Mouse (Mus musculus): ENCODE results near the gene Acsbg1. TPM values are rescaled to one million over a fixed set of nuclear protein-coding genes. Genes with fewer than 3 reads are reported as not detected.

The Acsbg1 gene
- total RNA-seq (2023), result under 1 TPM; 0.17 to 0.39 TPM

DNA sequence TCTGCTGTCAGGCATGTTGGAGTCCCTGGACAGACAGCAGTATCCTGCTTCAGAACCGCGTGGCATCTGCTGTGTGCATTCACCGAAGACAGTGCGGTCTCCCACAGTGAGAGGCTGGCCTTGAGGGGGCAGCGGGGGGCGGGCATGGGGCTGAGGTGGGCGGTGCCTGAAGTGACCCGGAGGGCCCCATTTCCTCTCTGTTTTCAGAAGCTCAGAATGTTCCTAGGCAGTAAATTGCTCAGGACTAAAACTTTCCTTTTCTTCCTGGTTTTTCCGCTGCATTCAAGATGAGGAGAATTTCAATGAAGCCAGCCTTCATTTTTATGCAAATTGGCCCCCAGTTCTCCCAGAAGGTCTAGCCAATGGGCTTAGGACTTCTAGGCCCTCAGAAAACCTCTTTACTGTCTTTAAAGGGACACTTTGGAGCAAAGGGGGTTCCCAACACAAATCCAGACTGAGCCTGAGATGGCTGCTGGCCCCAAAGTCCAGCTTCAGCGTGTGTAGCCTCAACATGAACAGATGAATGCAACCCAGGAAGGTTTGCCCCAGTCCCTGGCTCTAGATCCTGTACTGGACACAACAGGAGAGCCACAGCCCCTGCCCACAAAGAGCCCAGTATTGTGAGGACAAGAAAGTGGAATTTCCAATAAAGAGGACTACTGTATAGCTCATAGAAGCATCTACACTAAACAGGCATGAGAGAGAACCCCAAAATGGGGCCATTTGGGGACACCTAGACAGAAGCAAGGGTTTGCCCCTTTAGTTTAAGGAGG is at the start of gene Acsbg1:
Gene Acsbg1, minus strand, starts transcription at position 266 of the 773 bp plus-strand sequence.

DNA sequence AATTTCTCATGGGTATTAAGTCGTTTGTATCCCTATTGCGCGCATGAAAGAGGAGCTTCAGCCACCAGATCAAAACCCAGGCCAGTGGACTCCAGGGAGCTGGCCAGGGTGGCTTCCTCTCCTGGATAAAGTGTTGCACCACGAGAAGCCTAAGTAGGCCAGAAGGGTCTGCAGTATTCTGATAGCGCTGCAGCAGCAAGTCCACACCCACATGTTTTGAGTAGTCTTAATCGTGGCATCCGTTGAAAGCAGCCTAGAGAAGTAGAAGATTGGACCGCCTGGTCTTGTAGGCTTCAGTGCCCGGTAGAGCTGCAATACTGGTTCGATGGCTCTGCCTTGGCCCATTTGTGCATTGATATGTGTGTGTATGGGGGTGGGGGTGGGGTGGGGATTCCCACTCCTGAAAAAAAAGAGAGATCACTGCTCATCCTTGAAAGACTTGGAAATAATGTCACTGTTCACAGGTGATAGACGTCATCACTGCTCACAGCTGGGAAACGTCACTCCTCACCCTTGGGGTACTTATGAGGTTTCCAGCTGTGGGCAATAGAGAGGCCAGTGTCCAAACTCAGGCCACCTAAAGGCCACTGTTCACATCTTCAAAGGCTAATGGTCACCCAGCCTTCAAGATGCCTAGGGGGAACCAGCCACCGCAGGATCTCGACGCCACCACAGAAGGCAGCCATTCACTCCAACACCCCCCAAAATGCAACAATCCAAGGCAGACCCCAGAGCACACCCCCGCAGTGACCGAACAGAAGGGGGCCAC is 36.8 kb upstream of the Acsbg1 start, which contains the start of gene Dnaja4:
Gene Dnaja4, plus strand, starts transcription at position 556 of the 769 bp plus-strand sequence.

DNA sequence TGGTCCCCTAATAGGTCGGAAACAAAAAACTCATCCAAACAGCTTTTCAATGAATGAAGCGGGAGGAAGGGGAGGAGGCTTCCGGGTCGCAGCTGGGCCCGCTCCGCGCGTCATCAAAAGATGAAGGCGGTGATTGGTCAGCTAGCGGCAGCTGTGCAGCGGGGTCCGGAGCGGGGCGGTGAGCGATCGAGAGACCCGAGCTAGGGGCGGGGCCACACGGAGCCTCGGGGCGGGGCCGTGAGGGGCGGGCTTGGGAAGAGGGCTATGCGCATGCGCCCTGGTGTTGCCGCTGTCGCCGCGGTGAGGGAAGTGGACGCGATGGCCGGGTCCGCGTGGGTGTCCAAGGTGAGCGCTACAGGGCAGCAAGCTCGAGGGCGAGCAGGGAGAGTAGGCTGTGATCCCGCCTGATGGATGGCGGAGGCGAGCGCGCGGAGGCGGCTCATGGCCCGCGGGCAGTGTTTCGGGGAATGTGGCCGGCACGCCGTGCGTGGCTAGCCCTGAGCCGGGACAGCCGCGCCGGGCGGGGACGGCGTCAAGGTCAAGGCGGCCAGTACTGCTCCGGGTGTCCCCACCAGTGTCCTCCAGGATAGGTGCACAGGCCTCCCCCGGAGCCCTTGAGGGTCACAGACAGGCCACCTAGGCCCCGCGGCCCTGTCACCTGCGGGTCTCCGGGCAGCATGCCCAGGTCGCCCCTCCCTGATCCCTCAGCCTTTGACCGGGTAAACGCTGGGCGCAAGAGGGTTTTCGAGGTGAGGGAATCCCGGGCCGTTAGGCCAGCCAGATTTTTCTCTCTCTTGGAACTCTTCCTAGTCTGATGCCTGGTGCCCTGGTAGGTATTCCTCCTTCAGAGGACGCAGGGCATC is 75.2 kb downstream of the Acsbg1 start, which contains the start of gene Idh3a:
Gene Idh3a, plus strand, starts transcription at position 136 of the 863 bp plus-strand sequence.

DNA sequence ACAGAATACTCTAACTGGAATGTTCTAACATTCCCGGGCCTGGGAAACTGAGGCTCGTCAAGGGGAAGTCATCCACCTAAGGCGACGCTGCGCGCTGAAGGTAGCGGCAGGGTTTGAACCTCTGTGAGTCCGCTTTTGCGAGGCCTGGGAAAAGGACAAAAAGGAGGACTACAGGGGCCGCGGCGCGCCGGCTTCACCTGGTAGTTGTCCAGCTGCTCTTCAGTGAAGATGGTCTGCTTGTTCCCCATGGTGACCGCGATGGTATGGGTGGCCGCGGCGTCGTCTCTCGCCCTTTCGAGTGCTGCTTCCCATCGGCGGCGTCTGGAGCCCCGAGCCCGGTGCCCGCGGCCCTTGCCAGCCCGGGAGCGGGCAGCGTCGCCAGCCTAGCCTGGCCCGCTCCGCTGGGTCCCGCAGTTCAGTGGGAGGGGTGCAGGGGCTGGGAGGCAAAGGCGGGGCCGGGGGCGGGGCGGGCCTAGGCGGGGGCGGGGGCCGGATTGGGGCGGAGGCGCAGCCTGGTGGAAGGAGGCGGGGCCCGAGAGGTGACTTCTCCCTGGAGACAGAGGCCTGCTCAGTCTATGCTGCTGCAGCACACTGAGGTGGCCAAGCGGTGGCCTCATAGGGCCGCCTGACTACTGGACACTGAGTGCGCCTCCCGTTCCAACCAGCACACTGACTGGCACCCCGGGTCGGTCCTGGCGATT is 101.7 kb downstream of the Acsbg1 start, which contains the start of gene Cib2:
Gene Cib2, minus strand, starts transcription at position 448 of the 701 bp plus-strand sequence.

Other genes with a start within 250 kb of the Acsbg1 start
- under 1 TPM; 0.33 to 0.52 TPM for gene Dmxl2, start 160.2 kb downstream of the Acsbg1 start, total RNA-seq (2023)
- gene Sh2d7, start 122.9 kb downstream of the Acsbg1 start, total RNA-seq (2023), result not detected
- 1 to 10 TPM; 1.9 to 2.5 TPM for gene Cib2, start 101.7 kb downstream of the Acsbg1 start, total RNA-seq (2023)
- 10 to 100 TPM; 33.0 to 44.5 TPM for gene Idh3a, start 75.5 kb downstream of the Acsbg1 start, total RNA-seq (2023)
- 1 to 10 TPM; 1.5 to 1.9 TPM for gene Dnaja4, start 37.0 kb upstream of the Acsbg1 start, total RNA-seq (2023)
- 10 to 100 TPM; 53.3 to 55.1 TPM for gene Wdr61, start 72.6 kb upstream of the Acsbg1 start, total RNA-seq (2023)
- gene Crabp1, start 102.9 kb upstream of the Acsbg1 start, total RNA-seq (2023), result not detected
- gene Ireb2, start 201.9 kb upstream of the Acsbg1 start, total RNA-seq (2023), result 10 to 100 TPM; 58.8 to 63.3 TPM